Mouse (Mus musculus) forebrain, embryonic 14.5 days (tissue): ENCODE measurements around the gene Trmt11. TPM values are rescaled to one million over a fixed set of nuclear protein-coding genes. Genes with fewer than 3 reads are reported as not detected.
"Not testable (repeated sequence)": the region's sequence is repeated elsewhere in the genome, so short reads cannot be mapped to it uniquely, and the experiment has no call there.

Experiments used
- ATAC-seq: fragments of 200-750 bp; cut with Nextera tagmentation; 2 replicates; pipeline ENCODE4 v1.8.0; 2017; ENCODE audit warnings: mild to moderate bottlenecking, moderate library complexity
- DNase-seq: peaks from one replicate; pipeline ENCODE4 v3.0.0-alpha.2; 2015; ENCODE audit warnings: low spot score
- H3K27ac ChIP-seq: fragments of 300-500 bp; sonication (generic); 2 replicates; pipeline ENCODE4 v1.5.1; 2014; ENCODE audit warnings: low read depth, mild to moderate bottlenecking, control low read depth, low read length, moderate library complexity
- H3K27me3 ChIP-seq: fragments of 300-500 bp; sonication (generic); replicated peaks from 2 replicates; pipeline ENCODE4 v1.6.1; 2014; ENCODE audit warnings: low read length, control low read depth, mixed read lengths; ENCODE audit not compliant: control insufficient read depth, insufficient read depth
- H3K36me3 ChIP-seq: fragments of 300-500 bp; sonication (generic); 2 replicates; pipeline ENCODE4 v1.6.1; 2014; ENCODE audit warnings: low read length, control low read depth; ENCODE audit not compliant: control insufficient read depth, insufficient read depth
- H3K4me1 ChIP-seq: fragments of 300-500 bp; sonication (generic); 2 replicates; pipeline ENCODE4 v1.6.1; 2014; ENCODE audit warnings: antibody characterized with exemption, low read length, control low read depth; ENCODE audit not compliant: control insufficient read depth, insufficient read depth
- H3K4me2 ChIP-seq: fragments of 300-500 bp; sonication (generic); 2 replicates; pipeline ENCODE4 v1.6.1; 2014; ENCODE audit warnings: mild to moderate bottlenecking, control low read depth, low read length
- H3K4me3 ChIP-seq: fragments of 300-500 bp; sonication (generic); 2 replicates; pipeline ENCODE4 v1.5.1; 2014; ENCODE audit warnings: low read depth, low read length, control low read depth
- H3K9ac ChIP-seq: fragments of 300-500 bp; sonication (generic); 2 replicates; pipeline ENCODE4 v1.6.1; 2014; ENCODE audit warnings: mild to moderate bottlenecking, low read length, control low read depth, moderate library complexity
- H3K9me3 ChIP-seq: fragments of 300-500 bp; sonication (generic); replicated peaks from 2 replicates; pipeline ENCODE4 v1.6.1; 2016; ENCODE audit warnings: low read length, control low read depth, mixed read lengths; ENCODE audit not compliant: control insufficient read depth
- WGBS: fragments of 180-500 bp; shearing (Covaris S2); extraction: QIAGEN DNeasy Blood & Tissue Kit; methylation state at CpG from one replicate; pipeline ENCODE4 v1.1.7; 2014; 5-methylcytosine and 5-hydroxymethylcytosine counted together
- polyA plus RNA-seq: library from polyadenylated mRNA; unstranded; fragments of >200 nt; fragmentation: Nextera tagmentation; extraction: Ambion mirVana; gene quantifications from 2 replicates; pipeline ENCODE4 v1.2.1, GENCODE M21; 2014

The Trmt11 gene
- polyA plus RNA-seq, 1 experiment from 2014 or later, result 21.4 TPM

DNA sequence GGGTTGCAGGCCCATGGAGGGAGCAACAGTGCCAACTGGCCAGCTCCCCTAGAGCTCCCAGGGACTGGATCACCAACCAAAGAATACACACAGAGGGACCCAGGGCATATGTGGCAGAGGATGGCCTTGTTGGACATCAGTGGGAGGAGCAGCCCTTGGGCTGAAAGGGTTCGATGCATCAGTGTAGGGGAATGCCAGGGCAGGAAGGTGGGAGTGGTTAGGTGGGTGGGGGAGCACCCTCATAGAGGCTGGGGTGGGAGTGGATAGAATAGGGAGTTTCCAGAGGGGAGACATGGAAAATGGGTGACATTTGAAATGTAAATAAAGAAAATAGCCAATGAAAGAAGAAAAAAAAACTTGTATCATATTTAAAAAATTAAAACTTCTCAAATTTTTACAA is 97.8 kb downstream of the Trmt11 start:
- Histone ChIP-seq H3K4me2 (no peak overlapping the region), H3K36me3 (no peaks in the 10 kb centered on the region), H3K27ac (no peak overlapping the region), H3K4me1 (no peaks in the 10 kb centered on the region), H3K27me3 (no peaks in the 10 kb centered on the region), H3K9me3 (no peaks in the 10 kb centered on the region), H3K4me3 (no peak overlapping the region), H3K9ac (no peak overlapping the region)
- WGBS, result 78% methylated on average over 1 of the region's 1 CpGs
- ATAC-seq, result no peak
- DNase-seq, result no peak

DNA sequence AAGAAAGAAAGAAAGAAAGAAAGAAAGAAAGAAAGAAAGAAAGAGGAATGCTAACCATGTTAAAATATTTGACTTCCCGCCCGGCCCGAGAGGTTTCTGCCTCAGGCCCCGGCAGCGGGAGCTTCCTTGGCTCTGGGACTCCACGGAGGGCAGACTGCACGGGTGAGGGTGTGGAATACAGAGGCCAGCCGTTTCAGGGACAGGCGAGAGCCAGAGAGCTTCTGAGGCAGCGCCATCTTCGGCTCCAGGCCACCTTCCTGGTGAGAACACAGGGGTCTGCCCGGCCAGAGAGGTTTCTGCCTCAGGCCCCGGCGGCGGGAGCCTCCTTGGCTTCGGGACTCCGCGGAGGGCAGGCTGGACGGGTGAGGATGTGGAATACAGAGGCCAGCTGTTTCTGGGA is 102.3 kb downstream of the Trmt11 start:
- H3K27ac ChIP-seq, ATAC-seq, DNase-seq, H3K4me1 ChIP-seq, H3K9ac ChIP-seq, H3K9me3 ChIP-seq, H3K36me3 ChIP-seq, H3K27me3 ChIP-seq, H3K4me2 ChIP-seq, H3K4me3 ChIP-seq: not testable (repeated sequence)
- WGBS, result 86% methylated on average over 19 of the region's 19 CpGs

Other genes with a start within 250 kb of the Trmt11 start
- gene Hint3, start 28.9 kb upstream of the Trmt11 start, polyA plus RNA-seq, result 17.9 and 19.1 TPM in 2 replicates
- gene Ncoa7, start 202.6 kb upstream of the Trmt11 start, polyA plus RNA-seq, result 7.1 and 10.3 TPM in 2 replicates
- gene Hey2, start 242.1 kb upstream of the Trmt11 start, polyA plus RNA-seq, result 3.1 and 3.6 TPM in 2 replicates